Mouse (Mus musculus) monocyte, adult 5-6 weeks (primary cell): ENCODE results near the gene Ice2. TPM values are rescaled to one million over a fixed set of nuclear protein-coding genes. Genes with fewer than 3 reads are reported as not detected.

ENCODE experiments used
- ATAC-seq: fragments of 153-309, 156-312 bp; replicated peaks from 2 replicates; pipeline ENCODE4 v1.8.0; 2017; ENCODE audit warnings: mild to moderate bottlenecking; ENCODE audit not compliant: low TSS enrichment, insufficient number of reproducible peaks, severe bottlenecking, poor library complexity, low FRiP score
- total RNA-seq: library from RNA; stranded (forward); fragments of 200-1000, 200-491, 200-594 nt; gene quantifications from 3 replicates; pipeline ENCODE4 v1.2.3, GENCODE M21; 2017

Gene Ice2
- total RNA-seq: 6.0 to 16.8 TPM (median 15.1 TPM) in 3 replicates

DNA sequence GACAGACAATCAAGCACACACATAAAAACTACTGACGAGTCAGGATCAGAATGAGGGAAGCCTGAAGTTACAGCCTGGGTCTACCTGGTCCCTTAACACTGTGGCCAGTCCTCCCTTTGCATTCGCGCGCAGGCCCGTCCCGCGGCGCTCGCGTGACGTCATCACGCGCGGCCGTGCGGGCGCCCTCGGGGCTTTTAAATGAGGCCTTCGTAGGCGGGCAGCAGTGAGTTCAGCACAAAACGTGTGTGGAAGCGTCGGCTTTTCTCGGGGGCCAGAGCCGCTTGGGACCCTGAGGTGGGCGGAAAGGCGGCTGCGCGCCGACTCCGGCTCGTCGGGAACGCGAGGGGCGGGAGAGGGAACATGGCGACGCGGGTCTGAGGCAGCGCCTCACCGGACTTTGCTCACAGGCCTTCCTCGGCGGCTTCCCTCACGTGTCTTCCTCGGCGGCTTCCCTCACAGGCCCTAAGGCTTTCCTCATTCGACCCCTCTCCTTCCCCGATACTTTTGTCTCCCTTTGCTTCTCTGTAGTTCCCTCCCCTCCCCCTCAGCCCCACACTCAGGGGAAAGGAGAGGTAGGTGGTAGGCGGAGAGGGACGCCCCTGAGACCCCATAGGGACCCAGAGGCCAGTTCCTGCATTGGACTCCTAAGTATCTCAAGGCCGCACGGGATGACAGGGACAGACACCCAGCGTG lies at the start of gene Ice2:
Gene Ice2 (plus strand): TSS at position 147 of the 693 bp plus-strand sequence.
- ATAC-seq: peak; percentile 68

DNA sequence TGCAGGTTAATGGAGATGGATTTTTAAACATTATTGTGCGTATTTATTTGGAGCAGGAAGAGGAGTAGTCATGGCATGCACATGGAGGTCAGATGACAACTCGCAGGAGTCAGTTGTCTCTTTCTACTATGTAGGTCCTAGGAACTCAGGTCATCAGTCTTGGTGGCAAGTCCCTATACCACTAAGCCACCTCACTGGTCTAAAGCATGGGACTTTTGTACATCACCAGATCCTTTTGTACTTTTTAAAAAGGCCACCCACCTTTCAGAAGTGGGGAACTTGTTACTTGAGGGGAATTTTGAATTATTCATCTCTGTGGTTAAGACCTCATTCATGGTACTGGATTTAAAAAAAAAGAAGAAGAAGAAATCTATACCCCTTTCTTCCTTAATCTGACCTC lies 48.2 kb upstream of the Ice2 start:
- ATAC-seq: no peak

GRCm38 (mm10) chr9:69354228-69354627 lies 43.5 kb upstream of the Ice2 start:
- no peak for ATAC-seq

DNA sequence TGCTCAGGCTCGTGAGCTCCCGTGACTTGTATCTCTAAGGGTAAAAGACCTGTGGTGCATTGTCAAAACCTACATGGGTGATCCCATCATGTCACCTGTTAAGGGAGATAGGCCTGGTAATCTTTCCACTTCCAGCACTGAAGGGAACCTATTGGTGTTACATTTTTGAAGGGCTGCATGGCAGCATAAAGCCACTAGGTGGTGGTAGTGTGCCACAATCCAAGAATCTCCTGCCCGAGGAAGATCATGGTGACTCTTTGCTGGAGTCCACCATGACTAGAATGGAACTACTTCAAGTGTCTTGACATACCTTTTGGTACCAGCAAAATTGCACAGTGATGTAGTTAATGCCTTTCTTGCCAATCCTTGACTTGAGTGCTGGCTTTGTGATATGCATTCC lies 39.9 kb upstream of the Ice2 start:
- peak; percentile 62; the same call in 1 of the 2 replicates for ATAC-seq

DNA sequence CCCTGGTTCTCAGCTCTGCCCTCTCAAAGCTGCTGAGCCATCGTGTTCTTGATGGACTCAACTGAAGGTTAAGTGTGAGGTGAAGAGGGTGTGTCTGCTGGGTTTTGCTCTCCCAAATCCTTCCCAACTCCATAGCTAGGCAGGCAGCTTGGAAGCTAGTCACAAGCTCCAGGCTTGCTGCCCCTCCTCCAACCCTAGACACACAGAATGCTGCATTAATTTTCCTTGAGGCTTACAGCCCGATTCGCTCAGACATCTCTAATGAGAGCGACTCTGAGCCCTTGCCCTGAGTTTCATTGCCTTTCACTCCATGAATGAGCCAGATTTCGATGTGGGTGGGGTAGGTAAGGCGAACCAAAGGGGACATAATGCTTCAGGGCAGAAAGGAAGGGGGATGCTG lies 38.9 kb upstream of the Ice2 start:
- no peak for ATAC-seq

DNA sequence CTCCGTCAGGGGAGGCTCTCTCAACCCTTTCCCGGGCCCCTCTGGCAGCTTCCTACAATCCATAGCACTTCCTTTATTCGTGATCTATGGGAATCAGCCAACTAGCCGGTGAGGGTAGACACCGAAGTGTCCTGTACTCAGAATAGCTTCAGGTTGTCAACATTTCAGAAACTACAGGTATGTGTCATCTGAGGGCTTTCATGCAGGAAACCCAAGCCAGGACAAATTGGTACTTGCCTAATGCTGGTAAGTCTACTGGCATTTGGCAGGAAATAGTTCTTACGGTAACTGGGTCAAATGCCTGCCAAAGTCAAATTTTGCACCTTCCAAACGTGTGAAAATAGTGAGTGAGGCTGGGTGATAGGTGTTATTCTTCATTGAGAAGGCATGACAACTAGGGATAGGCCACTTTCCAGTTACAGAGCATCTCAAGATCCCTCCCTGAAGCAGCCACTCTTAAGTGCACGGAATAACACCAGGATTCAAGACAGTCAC lies 35.7 kb upstream of the Ice2 start:
- ATAC-seq: no peak

DNA sequence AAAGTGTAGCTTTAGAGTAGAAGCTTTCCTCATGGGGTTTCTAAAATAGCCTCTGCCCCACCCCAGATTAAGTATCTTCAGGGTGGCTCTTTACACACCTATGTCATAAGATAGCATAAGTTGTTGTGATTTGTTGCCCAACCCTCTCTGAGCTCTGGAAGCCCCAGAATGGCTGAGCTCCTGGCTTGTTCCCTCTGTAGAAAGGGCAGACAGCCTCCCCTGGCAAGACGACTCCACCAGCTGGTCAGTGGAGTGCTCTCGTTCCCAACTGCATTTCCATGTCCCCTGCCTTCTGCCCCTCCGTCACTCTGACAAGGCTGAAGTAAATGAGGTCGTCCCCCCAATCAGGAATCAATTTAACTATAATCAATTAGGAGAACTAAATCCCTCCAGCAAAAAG lies 34.9 kb upstream of the Ice2 start:
- ATAC-seq: no peak

DNA sequence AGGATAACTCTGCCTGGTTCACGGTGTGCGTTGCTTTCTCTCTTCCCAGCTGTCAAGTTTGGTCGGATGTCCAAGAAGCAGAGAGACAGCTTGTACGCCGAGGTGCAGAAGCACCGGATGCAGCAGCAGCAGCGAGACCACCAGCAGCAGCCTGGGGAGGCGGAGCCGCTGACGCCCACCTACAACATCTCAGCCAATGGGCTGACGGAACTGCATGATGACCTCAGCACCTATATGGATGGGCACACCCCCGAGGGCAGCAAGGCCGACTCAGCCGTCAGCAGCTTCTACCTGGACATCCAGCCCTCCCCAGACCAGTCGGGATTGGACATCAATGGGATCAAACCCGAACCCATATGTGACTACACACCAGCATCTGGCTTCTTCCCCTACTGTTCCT lies 33.6 kb upstream of the Ice2 start:
- ATAC-seq: no peak

DNA sequence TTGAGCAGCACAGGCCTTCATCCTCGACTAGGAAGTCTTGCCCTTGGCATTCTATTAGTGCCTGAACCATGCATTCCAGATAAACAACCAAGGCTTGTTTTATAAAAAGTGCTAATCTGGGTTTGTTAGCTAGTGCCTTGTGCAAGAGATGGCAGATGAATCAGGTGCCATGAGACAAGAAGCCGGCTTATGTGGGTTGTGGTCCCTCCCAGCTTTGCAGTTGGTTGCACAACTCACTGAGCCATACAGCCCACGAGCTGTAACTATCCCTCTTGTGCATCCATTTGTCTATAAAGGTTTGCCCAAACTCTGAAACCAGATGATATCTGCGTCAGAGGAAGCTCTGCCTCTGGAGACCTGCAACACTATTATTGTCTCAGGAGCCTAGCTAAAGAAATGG lies 30.7 kb upstream of the Ice2 start:
- ATAC-seq: no peak

- ATAC-seq: peak; percentile 83
These were observed 29.6 kb upstream of the Ice2 start for GRCm38 (mm10) chr9:69368071-69368470.

DNA sequence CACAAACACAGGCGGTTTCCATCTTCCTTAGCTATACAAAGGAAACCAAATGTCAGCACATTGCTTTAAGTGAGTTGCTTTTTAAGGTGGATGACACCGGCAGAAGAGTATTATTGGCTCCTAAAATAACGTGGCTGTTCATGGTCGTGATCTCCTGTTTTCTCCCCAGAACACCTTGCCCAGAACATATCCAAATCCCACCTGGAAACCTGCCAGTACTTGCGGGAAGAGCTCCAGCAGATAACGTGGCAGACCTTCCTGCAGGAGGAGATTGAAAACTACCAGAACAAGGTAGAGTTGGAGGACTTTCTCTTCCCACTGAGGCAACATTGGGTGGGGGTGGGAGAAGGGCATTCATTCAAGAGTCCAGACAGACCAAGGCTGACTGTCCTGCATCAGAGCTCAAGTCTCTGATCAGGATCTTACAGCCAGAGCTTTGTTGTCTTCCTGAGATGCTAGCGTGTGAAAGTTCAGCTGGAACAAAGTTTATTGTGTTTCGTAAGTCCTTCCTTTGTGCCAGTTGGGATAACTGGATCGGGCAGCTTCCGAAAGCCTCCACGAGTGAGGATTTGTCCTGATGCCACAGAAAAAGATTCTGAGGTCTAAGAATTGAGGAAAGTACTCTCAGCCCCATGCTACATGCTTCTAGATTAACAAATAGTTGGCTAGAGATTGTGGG lies 26.5 kb upstream of the Ice2 start:
- no peak for ATAC-seq

DNA sequence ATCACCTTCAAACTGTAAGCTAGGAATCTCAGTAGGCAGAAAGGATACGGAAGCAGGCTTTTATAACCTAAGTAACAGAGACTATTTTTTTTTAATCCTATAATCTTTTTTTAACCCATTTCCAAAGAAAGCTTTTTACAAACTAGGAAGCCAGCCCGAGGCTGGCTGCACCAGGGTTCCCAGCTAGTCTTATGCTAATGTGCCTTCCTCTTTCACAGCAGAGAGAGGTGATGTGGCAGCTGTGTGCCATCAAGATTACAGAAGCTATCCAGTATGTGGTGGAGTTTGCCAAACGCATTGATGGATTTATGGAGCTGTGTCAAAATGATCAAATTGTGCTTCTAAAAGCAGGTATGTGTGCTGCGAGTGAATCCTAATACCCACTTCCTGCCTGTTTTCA lies 24.8 kb upstream of the Ice2 start:
- no peak for ATAC-seq

- no peak for ATAC-seq
These were observed 20.6 kb upstream of the Ice2 start for GRCm38 (mm10) chr9:69376982-69377653.

DNA sequence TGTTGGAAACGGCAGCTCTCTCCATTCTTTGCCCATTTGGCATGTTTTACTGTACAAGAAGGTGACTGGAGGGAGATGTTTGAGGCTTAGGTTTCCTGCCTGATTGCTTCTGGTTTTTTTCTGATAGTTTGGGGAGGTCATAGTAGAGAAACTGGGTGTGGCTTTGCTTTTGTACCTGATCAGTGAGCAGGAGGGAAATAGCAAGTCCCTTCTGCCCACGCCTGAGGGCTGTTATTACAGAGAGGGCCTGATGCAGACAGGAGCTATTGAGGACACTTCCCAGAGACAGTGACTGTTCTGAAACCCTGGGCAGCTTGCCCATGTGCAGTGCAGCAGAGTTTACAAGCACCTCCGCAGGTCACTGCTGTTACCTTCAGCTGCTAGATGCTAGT lies 20.1 kb upstream of the Ice2 start:
- no peak for ATAC-seq

DNA sequence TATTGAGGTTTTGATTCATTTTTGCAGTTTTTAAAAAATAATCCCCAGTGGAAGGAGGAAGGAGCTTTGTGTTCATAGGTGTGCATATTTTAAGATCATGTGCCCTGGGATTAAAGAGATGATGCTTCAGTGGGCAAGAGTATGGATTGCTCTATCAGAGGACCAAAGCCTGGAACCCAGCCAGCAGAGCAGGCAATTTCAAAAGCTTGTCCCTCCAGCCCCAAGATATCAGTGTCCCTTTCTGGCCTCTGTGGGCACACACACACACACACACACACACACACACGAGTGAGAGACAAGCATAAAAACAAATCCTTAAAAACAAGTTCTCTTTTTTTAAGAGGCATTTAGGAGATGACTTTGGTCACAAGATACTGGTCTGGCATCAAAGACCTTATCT lies 17.2 kb upstream of the Ice2 start:
- no peak for ATAC-seq

- no peak for ATAC-seq
These were observed 16.0 kb upstream of the Ice2 start for GRCm38 (mm10) chr9:69381741-69382140.

DNA sequence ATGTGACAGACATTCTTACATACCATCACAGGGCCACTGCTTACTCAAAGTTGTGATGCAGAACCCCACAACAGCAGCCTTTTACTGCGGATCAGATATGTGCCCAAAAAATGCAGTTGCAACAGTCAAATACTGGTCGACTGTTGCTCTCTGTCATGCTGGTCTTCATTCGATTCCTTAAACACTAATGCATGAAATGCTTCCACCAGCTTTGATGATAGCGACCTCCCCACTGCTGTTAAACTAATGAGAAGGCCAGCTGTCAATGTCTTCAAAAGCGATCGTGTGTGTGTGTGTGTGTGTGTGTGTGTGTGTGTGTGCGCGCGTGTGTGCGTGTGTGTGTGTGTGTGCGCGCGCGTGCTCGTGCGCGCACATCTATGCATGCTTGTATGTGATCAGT lies 13.2 kb upstream of the Ice2 start:
- no peak for ATAC-seq

GRCm38 (mm10) chr9:69384905-69385304 lies 12.8 kb upstream of the Ice2 start:
- no peak for ATAC-seq

DNA sequence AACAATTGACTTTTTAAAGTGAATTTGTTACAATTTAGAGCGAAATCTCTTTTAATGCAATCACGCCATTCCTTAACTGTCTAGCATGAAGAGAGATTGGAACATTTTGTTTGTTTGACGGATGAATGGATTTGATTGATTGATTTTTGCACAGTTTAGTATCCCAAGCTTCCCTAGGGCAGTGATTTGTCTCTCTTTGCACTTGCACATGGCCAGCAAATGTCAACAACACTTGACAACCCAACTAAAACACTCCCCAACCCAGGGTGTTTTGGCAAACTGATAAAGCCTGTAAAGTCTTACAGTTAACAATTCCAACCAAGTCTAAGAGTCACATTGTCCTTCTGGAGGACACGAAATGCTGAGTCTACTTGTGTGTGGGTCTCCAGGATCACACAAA lies 10.4 kb upstream of the Ice2 start:
- ATAC-seq: no peak

- ATAC-seq: no peak
These were observed 7.1 kb upstream of the Ice2 start for GRCm38 (mm10) chr9:69390631-69391030.
